Mouse (Mus musculus): ENCODE data around the gene Timm13.

- no peak for TF ChIP-seq CTCF (IDR thresholded peaks at IDR 0.05; ENCODE audit: insufficient read depth, low read depth, low read length)
- no peak for TF ChIP-seq POLR2A (IDR thresholded peaks at IDR 0.05; ENCODE audit: insufficient read depth, low read depth, low read length)
These were observed 42.9 kb downstream of the Timm13 start for GRCm38 (mm10) chr10:80857848-80858247.

Measured in olfactory bulb, adult 2 months (tissue).